24 mouse cellular contexts compared by ENCODE assay signal in the genomic region with DNA sequence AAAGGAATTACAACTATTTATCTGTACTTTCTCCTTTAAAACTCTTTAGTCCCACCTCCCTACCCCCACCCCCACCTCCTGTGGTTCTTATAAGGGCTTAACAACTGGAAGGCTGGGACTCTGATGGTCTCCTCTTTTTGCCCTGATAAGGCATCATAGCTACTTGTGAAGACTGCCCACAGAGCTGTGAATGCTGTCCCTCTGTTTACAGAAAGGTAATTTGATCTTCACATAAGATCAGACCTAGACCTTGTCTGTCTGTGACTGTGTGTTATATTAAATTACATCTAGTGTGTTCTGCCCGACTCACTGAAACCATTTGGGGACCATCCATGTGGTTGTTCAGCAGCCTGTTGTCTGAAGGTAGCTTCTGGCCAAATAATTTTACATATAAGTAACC.
"Had no signal": no experiment of that assay in that cellular context is flagged by ENCODE, and none has a peak within 500 bp of the region (broad histone marks: within the 10 kb centered on the region; RNA-seq: fewer than 3 reads in every experiment).

No protein-coding gene starts in this region.

- ATAC-seq: hindbrain, postnatal 0 days; intestine, embryonic 16.5 days; liver, embryonic 12.5 days had no signal

- H3K27ac ChIP-seq: heart, adult 2 months; heart, embryonic 13.5 days; heart, embryonic 15.5 days; hindbrain, embryonic 13.5 days; hindbrain, embryonic 15.5 days; hindbrain, postnatal 0 days; limb, embryonic 13.5 days; limb, embryonic 15.5 days; liver, embryonic 12.5 days; liver, embryonic 14.5 days had no signal

- H3K36me3 ChIP-seq: heart, embryonic 13.5 days; heart, embryonic 15.5 days; hindbrain, embryonic 13.5 days; hindbrain, embryonic 15.5 days; limb, embryonic 13.5 days; limb, embryonic 15.5 days; liver, embryonic 12.5 days had no signal

- H3K4me1 ChIP-seq: heart, embryonic 15.5 days; hindbrain, embryonic 13.5 days; hindbrain, embryonic 15.5 days; limb, embryonic 15.5 days; liver, embryonic 12.5 days had no signal

- DNase-seq: gastrocnemius, postnatal 14 days; gastrocnemius, postnatal 36 days; heart, adult 11 months; heart, adult 2 months; heart, postnatal 14 days; heart, postnatal 36 days; kidney, adult 11 months; kidney, adult 2 months; kidney, adult 9 months; kidney, postnatal 25 days; layer of hippocampus, adult 9-11 months; layer of hippocampus, postnatal 36 days; left cerebral cortex, postnatal 4 days had no signal

- H3K9ac ChIP-seq: heart, embryonic 13.5 days; heart, embryonic 15.5 days; hindbrain, embryonic 13.5 days; hindbrain, embryonic 15.5 days; limb, embryonic 13.5 days; limb, embryonic 15.5 days; liver, embryonic 12.5 days; liver, embryonic 14.5 days had no signal

- H3K9me3 ChIP-seq: heart, embryonic 13.5 days; heart, embryonic 15.5 days; hindbrain, embryonic 13.5 days; hindbrain, embryonic 15.5 days; limb, embryonic 13.5 days; limb, embryonic 15.5 days; liver, embryonic 12.5 days had no signal

- H3K4me3 ChIP-seq: heart, adult 2 months; heart, embryonic 13.5 days; heart, embryonic 15.5 days; hindbrain, embryonic 13.5 days; hindbrain, embryonic 15.5 days; limb, embryonic 13.5 days; limb, embryonic 15.5 days; liver, embryonic 12.5 days had no signal

- H3K4me2 ChIP-seq: heart, embryonic 11.5 days; heart, embryonic 13.5 days; heart, embryonic 15.5 days; hindbrain, embryonic 13.5 days; hindbrain, embryonic 15.5 days; limb, embryonic 13.5 days; limb, embryonic 15.5 days; liver, embryonic 12.5 days had no signal

- H3K27me3 ChIP-seq: heart, embryonic 13.5 days; heart, embryonic 15.5 days; hindbrain, embryonic 13.5 days; hindbrain, embryonic 15.5 days; limb, embryonic 13.5 days; limb, embryonic 15.5 days; liver, embryonic 12.5 days had no signal
